17 mouse cellular contexts compared by ENCODE assay signal in the genomic region with DNA sequence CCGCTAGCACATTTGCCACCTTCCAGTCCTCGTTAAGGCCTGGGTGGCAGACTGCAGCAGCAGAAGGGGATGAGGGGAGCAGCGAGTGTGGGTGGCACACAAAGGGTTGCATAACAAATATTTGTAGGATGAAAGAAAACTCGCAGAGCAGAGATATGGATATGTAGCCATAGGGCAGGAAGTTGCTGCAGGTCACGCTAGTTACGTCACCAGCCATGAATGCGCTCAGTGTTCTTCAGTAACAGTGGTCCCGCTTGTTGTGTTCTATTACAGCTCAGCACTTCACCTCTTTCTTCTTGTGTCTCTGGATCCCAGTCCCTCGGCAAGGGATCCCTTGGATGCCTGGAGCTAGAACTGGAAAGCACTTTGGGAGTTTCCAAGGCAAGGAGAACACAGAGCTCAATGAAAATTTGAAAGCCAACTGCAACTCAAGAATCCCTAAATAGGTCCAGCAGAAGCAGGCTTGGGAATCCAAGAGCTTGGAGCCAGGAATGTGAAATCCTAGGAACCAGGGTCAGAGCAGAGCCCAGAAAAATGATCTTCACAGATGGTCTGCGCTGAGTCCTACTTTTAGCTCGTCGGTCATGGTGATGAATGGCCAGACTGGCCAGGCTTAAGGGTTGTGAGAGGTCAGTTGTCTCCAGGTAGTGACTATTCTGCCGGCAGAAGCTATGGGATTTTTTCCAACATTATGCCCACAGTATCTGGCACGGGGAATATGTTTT. TPM values are rescaled to one million over a fixed set of nuclear protein-coding genes. Genes with fewer than 3 reads are reported as not detected.
A peak's percentile ranks its signal among the peaks of the same experiment; 100 is the strongest.
DNase-seq lines count a peak whose midpoint lies in the region; ATAC-seq and TF ChIP-seq lines count a peak whose summit lies in the region.
"Had no signal": no experiment of that assay in that cellular context is flagged by ENCODE, and none has a peak within 500 bp of the region (broad histone marks: within the 10 kb centered on the region; RNA-seq: fewer than 3 reads in every experiment).

No protein-coding gene starts in this region.

- no peak overlapping the region for H3K4me2 ChIP-seq in liver, embryonic 11.5 days
- H3K4me2 ChIP-seq: embryonic facial prominence, embryonic 15.5 days; limb, embryonic 13.5 days; lung, embryonic 15.5 days; midbrain, embryonic 11.5 days had no signal

- no peak for ATAC-seq in cerebellum, adult (ENCODE audit: insufficient number of reproducible peaks, low FRiP score, low TSS enrichment)
- ATAC-seq in liver, embryonic 11.5 days (replicated peaks; ENCODE audit: low FRiP score) = no peak
- ATAC-seq: activated CD4-positive, CD25-positive, alpha-beta regulatory T cell, adult 4 months; hindbrain, embryonic 16.5 days had no signal

- no peaks in the 10 kb centered on the region for H3K9me3 ChIP-seq in liver, embryonic 11.5 days (ENCODE audit: control insufficient read depth, low read length)
- H3K9me3 ChIP-seq: embryonic facial prominence, embryonic 15.5 days; limb, embryonic 13.5 days; lung, embryonic 15.5 days had no signal

- intact Hi-C loops in left cerebral cortex, postnatal 4 days (cut with DNase I) = no loop called here
- intact Hi-C loops in gastrocnemius, adult 2 months (cut with DNase I) = loop anchor here (5.0 kb wide), 1 partner anchor 34 kb away; no protein-coding TSS in a partner anchor

- TF ChIP-seq CTCF in gastrocnemius, adult 2 months (IDR thresholded peaks at IDR 0.05) = no peak

- no peak overlapping the region for H3K9ac ChIP-seq in liver, embryonic 11.5 days (ENCODE audit: low read depth, low read length)
- H3K9ac ChIP-seq: embryonic facial prominence, embryonic 15.5 days; limb, embryonic 13.5 days; lung, embryonic 15.5 days had no signal

- peak overlapping the region; percentile 37 for H3K4me3 ChIP-seq in gastrocnemius, adult 2 months
- H3K4me3 ChIP-seq in liver, embryonic 11.5 days (ENCODE audit: low read depth, low read length) = no peak overlapping the region
- H3K4me3 ChIP-seq: embryonic facial prominence, embryonic 15.5 days; limb, embryonic 13.5 days; lung, embryonic 15.5 days had no signal

- peak overlapping the region; percentile 76 for H3K27ac ChIP-seq in gastrocnemius, adult 2 months
- no peak overlapping the region for H3K27ac ChIP-seq in liver, embryonic 11.5 days (ENCODE audit: low read depth, low read length)
- H3K27ac ChIP-seq: embryonic facial prominence, embryonic 15.5 days; kidney, postnatal 0 days; limb, embryonic 13.5 days; lung, embryonic 15.5 days had no signal

- DNase-seq in cerebellum, adult 9-11 months = peak; percentile 10
- peak; percentile 18 to 30 for DNase-seq in left cerebral cortex, adult 9 months (ENCODE audit: low spot score in 2 of 2)
- no peak for DNase-seq in left cerebral cortex, postnatal 4 days
- peak; percentile 69 for DNase-seq in gastrocnemius, adult 2 months
- DNase-seq in layer of hippocampus, postnatal 25 days (ENCODE audit: extremely low spot score in 1 of 2, low spot score in 1 of 2) = peak; percentile 10 to 15
- no peak for DNase-seq in liver, embryonic 11.5 days (ENCODE audit: low spot score)
- no peak for DNase-seq in MN1 (ENCODE audit: low spot score)
- DNase-seq: thymus, postnatal 36 days had no signal

- WGBS in liver, embryonic 11.5 days = 73% methylated on average over 14 of the region's 14 CpGs

- H3K27me3 ChIP-seq in liver, embryonic 11.5 days (replicated peaks; ENCODE audit: control insufficient read depth, insufficient read depth, low read length) = no peaks in the 10 kb centered on the region
- H3K27me3 ChIP-seq: embryonic facial prominence, embryonic 15.5 days; limb, embryonic 13.5 days; lung, embryonic 15.5 days had no signal

- no peaks in the 10 kb centered on the region for H3K4me1 ChIP-seq in liver, embryonic 11.5 days (replicated peaks; ENCODE audit: control insufficient read depth, insufficient read depth, low read length)
- H3K4me1 ChIP-seq: lung, embryonic 15.5 days had no signal

- no peaks in the 10 kb centered on the region for H3K36me3 ChIP-seq in liver, embryonic 11.5 days (ENCODE audit: control insufficient read depth, insufficient read depth, low read length)
- H3K36me3 ChIP-seq: embryonic facial prominence, embryonic 15.5 days; G1E; limb, embryonic 13.5 days; lung, embryonic 15.5 days had no signal

RNA-seq across cellular contexts. Expression of a gene that starts 34.4 kb away (rescaled TPM):
- total RNA-seq in left cerebral cortex, postnatal 4 days (2021) = 10 to 100 TPM; 13.3 to 16.4 TPM
- total RNA-seq in gastrocnemius, adult 2 months (2021) = 1 to 10 TPM; 2.9 to 5.4 TPM
- total RNA-seq in layer of hippocampus, postnatal 25 days (2021) = 10 to 100 TPM; 11.9 to 13.6 TPM
- 0.77 and 1.2 TPM in 2 replicates for polyA plus RNA-seq in liver, embryonic 11.5 days (2014; fragmentation: Nextera tagmentation; extraction: Ambion mirVana)
- polyA plus RNA-seq: G1E had no signal

Comparison
In these comparisons a context has a peak if more than half of its experiments do, and no peak if none do; other contexts are left out.
1. DNase-seq: peak in cerebellum, adult 9-11 months (single experiment), left cerebral cortex, adult 9 months (2 of 2), gastrocnemius, adult 2 months (single experiment) and layer of hippocampus, postnatal 25 days (2 of 2); none in left cerebral cortex, postnatal 4 days (single experiment), liver, embryonic 11.5 days (single experiment) and MN1 (single experiment).